Mouse (Mus musculus): ENCODE measurements around the gene Vps37c. TPM values are rescaled to one million over a fixed set of nuclear protein-coding genes. Genes with fewer than 3 reads are reported as not detected.

The Vps37c gene
- polyA plus RNA-seq, 1 experiment from 2014 or later, result 37.5 TPM

DNA sequence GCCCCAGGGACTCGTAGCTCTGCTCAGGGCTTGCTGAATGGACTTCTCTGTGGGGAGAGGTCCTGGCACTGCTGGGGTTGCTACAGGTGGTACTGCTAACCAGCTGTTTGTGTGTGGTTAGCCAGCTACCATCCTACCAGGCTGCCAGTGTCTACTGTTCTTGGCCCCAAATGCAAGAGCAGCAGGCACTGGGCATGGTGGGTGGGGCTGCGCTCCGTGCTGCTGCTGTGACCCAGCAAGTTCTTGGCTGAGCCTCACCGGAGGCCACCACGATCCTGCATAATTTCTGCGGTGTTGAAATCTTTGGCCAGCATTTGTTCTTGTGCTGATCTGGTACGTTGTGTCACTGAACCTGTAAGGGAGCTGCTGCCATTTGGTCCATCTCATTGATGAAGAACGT lies 14.9 kb downstream of the Vps37c start:
- WGBS, result 88% methylated on average over 8 of the region's 8 CpGs
- no peaks in the 10 kb centered on the region for H3K9me3 ChIP-seq (ENCODE audit: control insufficient read depth, low read depth, low read length)
- peaks cover 29% of the 10 kb centered on the region for H3K4me1 ChIP-seq (ENCODE audit: control insufficient read depth, insufficient read depth, low read length)
- H3K27ac ChIP-seq (ENCODE audit: low read length), result no peak overlapping the region
- H3K27me3 ChIP-seq (ENCODE audit: control insufficient read depth, insufficient read depth, low read length), result no peaks in the 10 kb centered on the region
- no peak overlapping the region for H3K4me3 ChIP-seq (ENCODE audit: low read depth, low read length)
- H3K4me2 ChIP-seq (replicated peaks; ENCODE audit: low read depth, low read length), result no peak overlapping the region
- H3K9ac ChIP-seq (replicated peaks; ENCODE audit: low read depth, low read length), result no peak overlapping the region
- no peak for ATAC-seq (ENCODE audit: insufficient number of reproducible peaks, insufficient read depth, low FRiP score, low read depth)
- peaks cover 15% of the 10 kb centered on the region for H3K36me3 ChIP-seq (ENCODE audit: control insufficient read depth, insufficient read depth, low read length)

DNA sequence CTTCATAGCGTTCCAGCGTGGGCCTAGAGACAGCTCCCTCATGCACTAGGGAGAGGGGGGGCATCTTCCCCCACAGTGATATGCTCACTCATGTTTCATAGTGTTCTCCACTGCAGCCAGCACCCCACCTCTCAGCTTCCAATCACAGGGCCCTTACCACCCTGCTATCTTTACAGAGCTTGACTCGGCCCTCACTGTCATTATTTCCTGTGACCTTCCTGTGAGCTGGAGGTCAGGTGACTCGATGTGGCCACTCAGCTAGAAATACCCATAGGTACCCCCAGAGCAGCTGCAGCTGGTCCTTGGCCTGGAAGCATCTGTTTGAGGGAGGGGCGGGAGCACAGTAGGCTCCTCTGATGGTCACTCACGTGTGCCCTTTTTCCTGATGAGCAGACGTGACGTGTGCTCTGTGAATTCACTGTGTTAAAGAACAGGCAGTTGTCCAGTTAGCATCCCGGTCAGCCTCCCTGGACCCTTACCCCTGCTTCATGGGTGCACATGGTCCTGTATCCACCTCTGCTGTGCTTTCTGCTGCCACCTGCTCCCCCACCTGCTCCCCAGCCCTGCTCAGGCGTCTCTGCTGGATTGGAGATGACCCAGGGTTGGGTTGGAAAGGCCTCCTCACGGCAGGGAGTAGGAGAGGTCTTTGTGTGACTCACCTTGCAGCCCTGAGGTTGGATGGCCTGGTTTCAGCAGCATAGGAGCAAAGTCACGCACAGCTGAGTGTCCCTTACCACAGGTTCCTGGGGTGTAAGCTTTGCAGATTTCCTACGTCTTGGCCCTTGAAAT lies 18.7 kb downstream of the Vps37c start:
- 77% methylated on average over 13 of the region's 13 CpGs for WGBS

DNA sequence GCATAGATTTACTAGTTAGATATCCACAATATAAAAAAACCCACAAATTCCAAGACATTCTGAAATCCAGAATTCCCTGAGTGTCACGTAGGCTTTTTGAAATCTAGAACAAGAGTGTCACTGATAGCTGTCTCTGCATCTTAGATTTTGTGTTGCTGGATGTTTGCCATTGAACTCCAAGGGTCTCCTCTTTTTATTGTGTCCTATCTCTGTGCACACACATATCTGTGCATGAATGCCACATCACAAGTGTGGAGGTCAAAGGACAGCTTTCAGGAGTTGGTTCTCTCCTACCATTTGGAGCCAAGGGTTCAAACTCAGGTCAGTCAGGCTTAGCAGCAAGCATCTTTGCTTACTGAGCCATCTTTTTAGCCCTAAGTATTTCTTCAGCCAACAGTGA lies 19.3 kb downstream of the Vps37c start:
- ATAC-seq (ENCODE audit: insufficient number of reproducible peaks, insufficient read depth, low FRiP score, low read depth), result no peak
- Histone ChIP-seq H3K9ac (replicated peaks; ENCODE audit: low read depth, low read length) (no peak overlapping the region), H3K4me3 (ENCODE audit: low read depth, low read length) (no peak overlapping the region), H3K36me3 (ENCODE audit: control insufficient read depth, insufficient read depth, low read length) (peaks cover 46% of the 10 kb centered on the region), H3K27ac (ENCODE audit: low read length) (no peak overlapping the region), H3K4me2 (replicated peaks; ENCODE audit: low read depth, low read length) (no peak overlapping the region), H3K9me3 (ENCODE audit: control insufficient read depth, low read depth, low read length) (no peaks in the 10 kb centered on the region), H3K4me1 (ENCODE audit: control insufficient read depth, insufficient read depth, low read length) (peaks cover 10% of the 10 kb centered on the region), H3K27me3 (ENCODE audit: control insufficient read depth, insufficient read depth, low read length) (no peaks in the 10 kb centered on the region)
- 88% methylated on average over 1 of the region's 1 CpGs for WGBS

More for the DNA sequence above, 18.7 kb downstream of the Vps37c start:
- H3K4me1 ChIP-seq (ENCODE audit: control insufficient read depth, insufficient read depth, low read length), result peaks cover 10% of the 10 kb centered on the region
- H3K9ac ChIP-seq (replicated peaks; ENCODE audit: low read depth, low read length), result no peak overlapping the region
- no peak overlapping the region for H3K27ac ChIP-seq (ENCODE audit: low read length)
- H3K4me3 ChIP-seq (ENCODE audit: low read depth, low read length), result no peak overlapping the region
- ATAC-seq (ENCODE audit: insufficient number of reproducible peaks, insufficient read depth, low FRiP score, low read depth), result no peak
- no peak overlapping the region for H3K4me2 ChIP-seq (replicated peaks; ENCODE audit: low read depth, low read length)
- H3K9me3 ChIP-seq (ENCODE audit: control insufficient read depth, low read depth, low read length), result no peaks in the 10 kb centered on the region
- peaks cover 41% of the 10 kb centered on the region for H3K36me3 ChIP-seq (ENCODE audit: control insufficient read depth, insufficient read depth, low read length)
- no peaks in the 10 kb centered on the region for H3K27me3 ChIP-seq (ENCODE audit: control insufficient read depth, insufficient read depth, low read length)

DNA sequence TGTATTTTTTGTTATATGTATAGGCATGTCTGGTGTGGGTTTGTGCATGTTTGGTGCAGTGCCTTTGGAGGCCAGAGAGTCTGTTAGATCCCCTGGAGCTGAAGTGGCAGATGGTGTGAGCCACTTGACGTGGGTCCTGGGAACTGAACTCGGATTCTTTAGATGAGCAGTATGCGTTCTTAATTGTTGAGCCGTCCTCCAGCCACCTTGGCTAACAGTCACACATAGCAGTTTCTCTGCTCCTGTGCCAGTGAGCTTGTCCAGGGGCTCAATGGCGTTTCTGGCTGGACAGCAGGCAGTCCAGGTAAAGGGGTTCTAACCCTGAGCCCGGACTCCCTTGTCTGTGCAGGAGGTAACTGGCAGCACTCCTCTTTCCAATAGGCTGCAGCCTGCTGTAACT lies 20.4 kb downstream of the Vps37c start:
- H3K27ac ChIP-seq (ENCODE audit: low read length), result no peak overlapping the region

DNA sequence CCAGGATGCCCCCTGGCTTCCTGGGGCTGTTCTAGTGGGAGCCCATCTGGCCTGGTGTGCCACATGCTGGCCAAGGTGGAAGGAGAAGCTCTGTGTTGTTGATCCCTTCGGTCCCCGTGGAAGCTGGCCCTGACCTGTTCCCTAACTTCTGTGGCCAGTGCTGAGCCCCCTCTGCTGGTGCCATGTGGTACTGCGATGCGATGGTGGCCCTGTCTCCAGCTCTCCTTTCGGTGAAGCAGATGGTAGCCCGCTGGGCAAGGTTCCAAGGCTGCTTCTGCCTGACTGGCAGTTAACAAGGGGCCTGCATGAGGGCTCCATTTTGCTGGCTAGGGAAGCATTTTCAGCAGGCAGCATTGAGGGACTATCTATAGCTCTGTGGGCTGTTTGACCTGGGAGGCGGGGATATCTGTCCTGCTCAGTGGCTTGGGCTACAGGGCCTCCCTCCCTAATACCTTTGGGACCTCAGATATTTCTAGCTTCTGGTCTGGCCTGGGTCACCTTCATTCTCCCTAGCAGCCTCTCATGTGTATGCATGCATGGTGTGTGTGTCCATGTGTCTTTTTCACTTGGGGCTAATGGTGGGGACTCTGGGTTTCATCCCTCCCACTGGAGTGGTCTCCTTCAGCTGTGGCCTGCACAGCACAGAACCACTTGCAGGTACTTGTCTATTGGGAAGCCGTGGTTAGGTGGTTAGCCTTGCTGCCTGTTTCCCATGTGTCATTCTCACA lies 21.0 kb downstream of the Vps37c start:
- no peaks in the 10 kb centered on the region for H3K9me3 ChIP-seq (ENCODE audit: control insufficient read depth, low read depth, low read length)
- H3K27me3 ChIP-seq (ENCODE audit: control insufficient read depth, insufficient read depth, low read length), result no peaks in the 10 kb centered on the region
- WGBS, result 25% methylated on average over 8 of the region's 8 CpGs
- H3K4me1 ChIP-seq (ENCODE audit: control insufficient read depth, insufficient read depth, low read length), result peaks cover 10% of the 10 kb centered on the region
- H3K9ac ChIP-seq (replicated peaks; ENCODE audit: low read depth, low read length), result no peak overlapping the region
- no peak overlapping the region for H3K4me3 ChIP-seq (ENCODE audit: low read depth, low read length)
- H3K4me2 ChIP-seq (replicated peaks; ENCODE audit: low read depth, low read length), result no peak overlapping the region
- peak; percentile 71 for ATAC-seq (ENCODE audit: insufficient number of reproducible peaks, insufficient read depth, low FRiP score, low read depth)
- H3K36me3 ChIP-seq (ENCODE audit: control insufficient read depth, insufficient read depth, low read length), result peaks cover 56% of the 10 kb centered on the region
- no peak overlapping the region for H3K27ac ChIP-seq (ENCODE audit: low read length)

More for the DNA sequence above, 20.4 kb downstream of the Vps37c start:
- Histone ChIP-seq H3K4me1 (ENCODE audit: control insufficient read depth, insufficient read depth, low read length) (peaks cover 10% of the 10 kb centered on the region), H3K9me3 (ENCODE audit: control insufficient read depth, low read depth, low read length) (no peaks in the 10 kb centered on the region), H3K9ac (replicated peaks; ENCODE audit: low read depth, low read length) (no peak overlapping the region), H3K4me2 (replicated peaks; ENCODE audit: low read depth, low read length) (no peak overlapping the region), H3K27me3 (ENCODE audit: control insufficient read depth, insufficient read depth, low read length) (no peaks in the 10 kb centered on the region), H3K36me3 (ENCODE audit: control insufficient read depth, insufficient read depth, low read length) (peaks cover 56% of the 10 kb centered on the region), H3K4me3 (ENCODE audit: low read depth, low read length) (no peak overlapping the region)
- WGBS, result 71% methylated on average over 6 of the region's 6 CpGs
- ATAC-seq (ENCODE audit: insufficient number of reproducible peaks, insufficient read depth, low FRiP score, low read depth), result no peak

DNA sequence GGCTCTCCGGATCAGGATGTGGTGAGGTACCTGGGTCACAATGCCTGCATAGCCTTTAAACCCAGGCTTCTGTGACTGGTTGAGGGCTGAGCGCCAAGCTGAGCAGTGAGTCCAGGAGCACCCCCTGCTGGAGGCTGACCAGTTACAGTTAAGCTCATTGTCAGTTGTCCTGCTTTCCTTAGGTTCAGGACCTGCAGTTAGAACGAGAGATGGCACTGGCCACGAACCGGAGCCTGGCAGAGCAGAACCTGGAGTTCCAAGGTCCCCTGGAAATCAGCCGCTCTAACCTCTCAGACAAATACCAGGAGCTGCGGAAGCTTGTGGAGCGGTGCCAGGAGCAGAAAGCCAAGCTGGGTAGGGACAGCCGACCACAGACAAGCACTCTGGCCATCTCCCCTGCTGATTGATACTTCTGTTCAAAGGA lies 21.6 kb downstream of the Vps37c start:
- H3K9me3 ChIP-seq (ENCODE audit: control insufficient read depth, low read depth, low read length), result no peaks in the 10 kb centered on the region
- H3K4me3 ChIP-seq (ENCODE audit: low read depth, low read length), result no peak overlapping the region
- peaks cover 10% of the 10 kb centered on the region for H3K4me1 ChIP-seq (ENCODE audit: control insufficient read depth, insufficient read depth, low read length)
- 84% methylated on average over 9 of the region's 9 CpGs for WGBS
- peaks cover 56% of the 10 kb centered on the region for H3K36me3 ChIP-seq (ENCODE audit: control insufficient read depth, insufficient read depth, low read length)
- H3K9ac ChIP-seq (replicated peaks; ENCODE audit: low read depth, low read length), result no peak overlapping the region
- no peaks in the 10 kb centered on the region for H3K27me3 ChIP-seq (ENCODE audit: control insufficient read depth, insufficient read depth, low read length)
- H3K4me2 ChIP-seq (replicated peaks; ENCODE audit: low read depth, low read length), result no peak overlapping the region
- peak; percentile 30; the same call in 1 of the 2 replicates for ATAC-seq (ENCODE audit: insufficient number of reproducible peaks, insufficient read depth, low FRiP score, low read depth)
- H3K27ac ChIP-seq (ENCODE audit: low read length), result no peak overlapping the region

DNA sequence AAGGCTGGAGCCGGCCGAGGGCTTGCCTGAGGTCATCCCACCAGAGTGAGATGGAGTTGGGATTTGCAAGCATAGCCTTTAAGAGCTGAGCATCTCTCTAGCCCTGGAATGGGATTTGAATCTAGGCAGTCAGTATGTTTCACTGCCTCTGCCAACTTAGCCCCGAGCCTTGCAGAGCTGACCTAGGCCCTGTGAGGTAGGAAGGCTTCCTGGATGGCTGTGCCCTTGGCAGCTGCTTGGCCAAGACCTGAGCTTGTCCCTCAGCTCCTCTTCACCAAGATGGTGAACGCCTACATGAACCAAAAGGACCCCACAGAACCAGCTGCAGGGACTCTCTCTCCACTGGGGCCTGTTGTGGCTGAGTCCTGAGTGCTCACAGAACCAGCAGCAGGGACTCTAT lies 22.2 kb downstream of the Vps37c start:
- no peak overlapping the region for H3K4me2 ChIP-seq (replicated peaks; ENCODE audit: low read depth, low read length)
- H3K36me3 ChIP-seq (ENCODE audit: control insufficient read depth, insufficient read depth, low read length), result peaks cover 56% of the 10 kb centered on the region
- no peaks in the 10 kb centered on the region for H3K9me3 ChIP-seq (ENCODE audit: control insufficient read depth, low read depth, low read length)
- no peaks in the 10 kb centered on the region for H3K27me3 ChIP-seq (ENCODE audit: control insufficient read depth, insufficient read depth, low read length)
- WGBS, result 88% methylated on average over 4 of the region's 4 CpGs
- H3K9ac ChIP-seq (replicated peaks; ENCODE audit: low read depth, low read length), result no peak overlapping the region
- no peak overlapping the region for H3K4me3 ChIP-seq (ENCODE audit: low read depth, low read length)
- no peak overlapping the region for H3K27ac ChIP-seq (ENCODE audit: low read length)
- peaks cover 10% of the 10 kb centered on the region for H3K4me1 ChIP-seq (ENCODE audit: control insufficient read depth, insufficient read depth, low read length)
- ATAC-seq (ENCODE audit: insufficient number of reproducible peaks, insufficient read depth, low FRiP score, low read depth), result no peak

DNA sequence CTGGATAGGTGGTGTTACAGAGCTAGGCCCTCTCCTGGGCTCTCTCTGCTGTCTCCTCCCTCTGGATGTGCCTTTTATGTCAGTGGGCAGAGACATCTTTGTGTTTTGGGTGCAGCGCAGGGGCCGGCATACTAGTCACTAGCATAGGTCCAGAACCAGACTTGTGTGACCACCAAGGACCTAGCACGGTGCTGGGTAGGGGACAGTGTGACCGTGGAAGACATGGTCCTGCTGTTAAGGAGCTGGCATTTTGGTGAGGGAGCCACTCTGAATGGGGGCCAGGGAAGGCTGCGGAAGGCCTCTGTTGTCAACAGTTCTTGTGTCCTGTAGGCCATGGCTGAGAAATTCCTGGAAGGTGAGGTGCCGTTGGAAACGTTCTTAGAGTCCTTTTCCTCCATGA lies 23.7 kb downstream of the Vps37c start:
- H3K4me2 ChIP-seq (replicated peaks; ENCODE audit: low read depth, low read length), result no peak overlapping the region
- no peak for ATAC-seq (ENCODE audit: insufficient number of reproducible peaks, insufficient read depth, low FRiP score, low read depth)
- no peak overlapping the region for H3K4me3 ChIP-seq (ENCODE audit: low read depth, low read length)
- H3K36me3 ChIP-seq (ENCODE audit: control insufficient read depth, insufficient read depth, low read length), result peaks cover 49% of the 10 kb centered on the region
- no peaks in the 10 kb centered on the region for H3K27me3 ChIP-seq (ENCODE audit: control insufficient read depth, insufficient read depth, low read length)
- H3K9me3 ChIP-seq (ENCODE audit: control insufficient read depth, low read depth, low read length), result no peaks in the 10 kb centered on the region
- H3K9ac ChIP-seq (replicated peaks; ENCODE audit: low read depth, low read length), result no peak overlapping the region
- no peak overlapping the region for H3K27ac ChIP-seq (ENCODE audit: low read length)
- 94% methylated on average over 7 of the region's 7 CpGs for WGBS
- H3K4me1 ChIP-seq (ENCODE audit: control insufficient read depth, insufficient read depth, low read length), result peaks cover 10% of the 10 kb centered on the region

Data from stomach, embryonic 14.5 days (tissue).